Mouse (Mus musculus): ENCODE measurements around the gene Shisa9. TPM values are rescaled to one million over a fixed set of nuclear protein-coding genes. Genes with fewer than 3 reads are reported as not detected.
A peak's percentile ranks its signal among the peaks of the same experiment; 100 is the strongest.
"Not testable (repeated sequence)": the region's sequence is repeated elsewhere in the genome, so short reads cannot be mapped to it uniquely, and the experiment has no call there.

The Shisa9 gene
- polyA plus RNA-seq (2012; rRNA removed) = 22.1 and 22.4 TPM in 2 replicates

GRCm38 (mm10) chr16:11983616-11984270 is at the start of gene Shisa9:
Gene Shisa9, plus strand, starts transcription at chr16:11984113.
- WGBS = 1% methylated on average over 37 of the region's 42 CpGs
- peak; percentile 9 to 23 for DNase-seq
- TF ChIP-seq CTCF (IDR thresholded peaks at IDR 0.05; ENCODE audit: borderline replicate concordance, insufficient read depth, low read depth, low read length) (no peak), POLR2A (IDR thresholded peaks at IDR 0.05; ENCODE audit: borderline replicate concordance, insufficient read depth, low read length) (no peak)
- Histone ChIP-seq H3K27me3 (ENCODE audit: control insufficient read depth, insufficient read depth, low read length) (peaks cover 4% of the 10 kb centered on the region; the same call in 1 of the 2 replicates), H3K27ac (ENCODE audit: insufficient read depth, low read length) (no peak within 1 kb of the TSS), H3K4me3 (replicated peaks; ENCODE audit: insufficient read depth, low read depth, low read length) (peak within 1 kb of the TSS; percentile 54), H3K4me1 (ENCODE audit: control insufficient read depth, insufficient read depth, low read length) (peaks cover 3% of the 10 kb centered on the region; the same call in 1 of the 2 replicates)

GRCm38 (mm10) chr16:11940477-11940876 is 43.4 kb upstream of the Shisa9 start:
- TF ChIP-seq POLR2A (IDR thresholded peaks at IDR 0.05; ENCODE audit: borderline replicate concordance, insufficient read depth, low read length) (no peak), CTCF (IDR thresholded peaks at IDR 0.05; ENCODE audit: borderline replicate concordance, insufficient read depth, low read depth, low read length) (peak; percentile 54; the same call in 1 of the 2 replicates)
- no peaks in the 10 kb centered on the region for H3K4me1 ChIP-seq (ENCODE audit: control insufficient read depth, insufficient read depth, low read length)
- no peak overlapping the region for H3K4me3 ChIP-seq (replicated peaks; ENCODE audit: insufficient read depth, low read depth, low read length)
- DNase-seq = peak; percentile 39 to 60
- H3K27me3 ChIP-seq (ENCODE audit: control insufficient read depth, insufficient read depth, low read length) = no peaks in the 10 kb centered on the region
- no peak overlapping the region for H3K27ac ChIP-seq (ENCODE audit: insufficient read depth, low read length)

GRCm38 (mm10) chr16:11960691-11961090 is 23.2 kb upstream of the Shisa9 start:
- TF ChIP-seq CTCF (IDR thresholded peaks at IDR 0.05; ENCODE audit: borderline replicate concordance, insufficient read depth, low read depth, low read length) (no peak), POLR2A (IDR thresholded peaks at IDR 0.05; ENCODE audit: borderline replicate concordance, insufficient read depth, low read length) (no peak)
- Histone ChIP-seq H3K27ac (ENCODE audit: insufficient read depth, low read length) (no peak overlapping the region), H3K4me3 (replicated peaks; ENCODE audit: insufficient read depth, low read depth, low read length) (no peak overlapping the region), H3K27me3 (ENCODE audit: control insufficient read depth, insufficient read depth, low read length) (no peaks in the 10 kb centered on the region), H3K4me1 (ENCODE audit: control insufficient read depth, insufficient read depth, low read length) (no peaks in the 10 kb centered on the region; the same call in 1 of the 2 replicates)
- 37% methylated on average over 1 of the region's 1 CpGs for WGBS
- peak; percentile 19 to 37 for DNase-seq

- H3K27me3 ChIP-seq (ENCODE audit: control insufficient read depth, insufficient read depth, low read length) = no peaks in the 10 kb centered on the region
- no peak for DNase-seq
- no peak overlapping the region for H3K4me3 ChIP-seq (replicated peaks; ENCODE audit: insufficient read depth, low read depth, low read length)
- no peak overlapping the region for H3K27ac ChIP-seq (ENCODE audit: insufficient read depth, low read length)
- 93% methylated on average over 8 of the region's 8 CpGs for WGBS
- no peak for TF ChIP-seq POLR2A (IDR thresholded peaks at IDR 0.05; ENCODE audit: borderline replicate concordance, insufficient read depth, low read length)
- TF ChIP-seq CTCF (IDR thresholded peaks at IDR 0.05; ENCODE audit: borderline replicate concordance, insufficient read depth, low read depth, low read length) = no peak
- no peaks in the 10 kb centered on the region; the same call in 1 of the 2 replicates for H3K4me1 ChIP-seq (ENCODE audit: control insufficient read depth, insufficient read depth, low read length)
These were observed 17.9 kb upstream of the Shisa9 start for GRCm38 (mm10) chr16:11966041-11966440.

- not testable (repeated sequence) for DNase-seq; H3K27me3 ChIP-seq (ENCODE audit: control insufficient read depth, insufficient read depth, low read length); H3K4me3 ChIP-seq (replicated peaks; ENCODE audit: insufficient read depth, low read depth, low read length); H3K4me1 ChIP-seq (ENCODE audit: control insufficient read depth, insufficient read depth, low read length); H3K27ac ChIP-seq (ENCODE audit: insufficient read depth, low read length)
- 80% methylated on average over 5 of the region's 5 CpGs for WGBS
These were observed 17.1 kb upstream of the Shisa9 start for GRCm38 (mm10) chr16:11966810-11967209.

GRCm38 (mm10) chr16:11967579-11967978 is 16.3 kb upstream of the Shisa9 start:
- WGBS = 70% methylated on average over 2 of the region's 2 CpGs
- no peak overlapping the region for H3K4me3 ChIP-seq (replicated peaks; ENCODE audit: insufficient read depth, low read depth, low read length)
- H3K4me1 ChIP-seq (ENCODE audit: control insufficient read depth, insufficient read depth, low read length) = no peaks in the 10 kb centered on the region
- no peaks in the 10 kb centered on the region for H3K27me3 ChIP-seq (ENCODE audit: control insufficient read depth, insufficient read depth, low read length)
- no peak overlapping the region for H3K27ac ChIP-seq (ENCODE audit: insufficient read depth, low read length)
- DNase-seq = no peak
- TF ChIP-seq CTCF (IDR thresholded peaks at IDR 0.05; ENCODE audit: borderline replicate concordance, insufficient read depth, low read depth, low read length) = no peak
- TF ChIP-seq POLR2A (IDR thresholded peaks at IDR 0.05; ENCODE audit: borderline replicate concordance, insufficient read depth, low read length) = no peak

GRCm38 (mm10) chr16:11973707-11974106 is 10.2 kb upstream of the Shisa9 start:
- Histone ChIP-seq H3K27ac (ENCODE audit: insufficient read depth, low read length) (no peak overlapping the region), H3K27me3 (ENCODE audit: control insufficient read depth, insufficient read depth, low read length) (no peaks in the 10 kb centered on the region), H3K4me3 (replicated peaks; ENCODE audit: insufficient read depth, low read depth, low read length) (no peak overlapping the region), H3K4me1 (ENCODE audit: control insufficient read depth, insufficient read depth, low read length) (no peaks in the 10 kb centered on the region)
- DNase-seq = no peak
- 23% methylated on average over 4 of the region's 4 CpGs for WGBS
- no peak for TF ChIP-seq CTCF (IDR thresholded peaks at IDR 0.05; ENCODE audit: borderline replicate concordance, insufficient read depth, low read depth, low read length)

- Histone ChIP-seq H3K4me3 (replicated peaks; ENCODE audit: insufficient read depth, low read depth, low read length) (no peak overlapping the region), H3K27me3 (ENCODE audit: control insufficient read depth, insufficient read depth, low read length) (no peaks in the 10 kb centered on the region), H3K4me1 (ENCODE audit: control insufficient read depth, insufficient read depth, low read length) (no peaks in the 10 kb centered on the region), H3K27ac (ENCODE audit: insufficient read depth, low read length) (no peak overlapping the region)
- TF ChIP-seq CTCF (IDR thresholded peaks at IDR 0.05; ENCODE audit: borderline replicate concordance, insufficient read depth, low read depth, low read length) (no peak), POLR2A (IDR thresholded peaks at IDR 0.05; ENCODE audit: borderline replicate concordance, insufficient read depth, low read length) (no peak)
- no peak for DNase-seq
- 91% methylated on average over 2 of the region's 2 CpGs for WGBS
These were observed 7.2 kb upstream of the Shisa9 start for GRCm38 (mm10) chr16:11976737-11977136.

Data from cerebellum, adult 2 months (tissue).